Mouse (Mus musculus): ENCODE measurements around the gene Cyp1a1.

- no peak for TF ChIP-seq POLR2A (IDR thresholded peaks at IDR 0.05; ENCODE audit: low read depth, low read length)
- no peak for TF ChIP-seq CTCF (IDR thresholded peaks at IDR 0.05; ENCODE audit: extremely low read depth, insufficient read depth, insufficient read length, insufficient replicate concordance)
These were observed 8.9 kb downstream of the Cyp1a1 start for GRCm38 (mm10) chr9:57696380-57697285.
